Comparison of ENCODE assay signal across 27 mouse cellular contexts in genomic region chr10:77528634-77529033, GRCm38 (mm10). TPM values are rescaled to one million over a fixed set of nuclear protein-coding genes. Genes with fewer than 3 reads are reported as not detected.
DNase-seq lines count a peak whose midpoint lies in the region; ATAC-seq and TF ChIP-seq lines count a peak whose summit lies in the region.
"Had no signal": no experiment of that assay in that cellular context is flagged by ENCODE, and none has a peak within 500 bp of the region (broad histone marks: within the 10 kb centered on the region; RNA-seq: fewer than 3 reads in every experiment).

No protein-coding gene starts in this region.

- WGBS in liver, adult 2 months: 32% methylated on average over 6 of the region's 6 CpGs
- WGBS in liver, embryonic 11.5 days: 74% methylated on average over 6 of the region's 6 CpGs
- 49% methylated on average over 6 of the region's 6 CpGs for WGBS in intestine, postnatal 0 days
- 56% methylated on average over 6 of the region's 6 CpGs for WGBS in liver, postnatal 0 days (ENCODE audit: insufficient replicate concordance)

- no peaks in the 10 kb centered on the region for H3K36me3 ChIP-seq in liver, adult 2 months (ENCODE audit: control insufficient read depth, insufficient read depth, low read length)
- no peaks in the 10 kb centered on the region for H3K36me3 ChIP-seq in liver, embryonic 11.5 days (ENCODE audit: control insufficient read depth, insufficient read depth, low read length)
- H3K36me3 ChIP-seq in intestine, postnatal 0 days (ENCODE audit: control insufficient read depth, insufficient read depth): no peaks in the 10 kb centered on the region
- no peaks in the 10 kb centered on the region for H3K36me3 ChIP-seq in liver, postnatal 0 days (replicated peaks; ENCODE audit: insufficient read depth, low read length)
- H3K36me3 ChIP-seq: embryonic facial prominence, embryonic 10.5 days; forebrain, embryonic 10.5 days; heart, embryonic 13.5 days; hindbrain, embryonic 13.5 days; neural tube, embryonic 15.5 days had no signal

- no peak overlapping the region for H3K4me2 ChIP-seq in liver, embryonic 11.5 days
- H3K4me2 ChIP-seq in intestine, postnatal 0 days (replicated peaks; ENCODE audit: low read depth): no peak overlapping the region
- H3K4me2 ChIP-seq in liver, postnatal 0 days (ENCODE audit: low read depth, low read length): no peak overlapping the region
- H3K4me2 ChIP-seq: heart, embryonic 13.5 days; hindbrain, embryonic 13.5 days; midbrain, embryonic 11.5 days; neural tube, embryonic 15.5 days had no signal

- no peaks in the 10 kb centered on the region for H3K27me3 ChIP-seq in liver, adult 2 months (ENCODE audit: control insufficient read depth, insufficient read depth, low read length)
- no peaks in the 10 kb centered on the region for H3K27me3 ChIP-seq in liver, embryonic 11.5 days (replicated peaks; ENCODE audit: control insufficient read depth, insufficient read depth, low read length)
- no peaks in the 10 kb centered on the region for H3K27me3 ChIP-seq in intestine, postnatal 0 days (replicated peaks; ENCODE audit: control insufficient read depth, insufficient read depth, low read length)
- no peaks in the 10 kb centered on the region for H3K27me3 ChIP-seq in liver, postnatal 0 days (ENCODE audit: insufficient read depth, low read length)
- H3K27me3 ChIP-seq: hindbrain, embryonic 13.5 days; neural tube, embryonic 15.5 days had no signal

- no peak overlapping the region for H3K9ac ChIP-seq in liver, adult 2 months (ENCODE audit: low read depth, low read length)
- H3K9ac ChIP-seq in liver, embryonic 11.5 days (ENCODE audit: low read depth, low read length): no peak overlapping the region
- no peak overlapping the region for H3K9ac ChIP-seq in intestine, postnatal 0 days (ENCODE audit: low read depth, low read length)
- H3K9ac ChIP-seq in liver, postnatal 0 days (replicated peaks): no peak overlapping the region
- H3K9ac ChIP-seq: heart, embryonic 13.5 days; hindbrain, embryonic 13.5 days; neural tube, embryonic 15.5 days had no signal

- H3K4me1 ChIP-seq in liver, adult 2 months (ENCODE audit: control insufficient read depth, insufficient read depth, low read length): no peaks in the 10 kb centered on the region
- H3K4me1 ChIP-seq in liver, embryonic 11.5 days (replicated peaks; ENCODE audit: control insufficient read depth, insufficient read depth, low read length): peaks cover 25% of the 10 kb centered on the region
- H3K4me1 ChIP-seq in intestine, postnatal 0 days (replicated peaks; ENCODE audit: control insufficient read depth, insufficient read depth, low read length): no peaks in the 10 kb centered on the region
- H3K4me1 ChIP-seq in liver, postnatal 0 days (ENCODE audit: insufficient read depth): peaks cover 9% of the 10 kb centered on the region; the same call in 1 of the 2 replicates
- H3K4me1 ChIP-seq: forebrain, embryonic 10.5 days; hindbrain, embryonic 13.5 days; neural tube, embryonic 15.5 days had no signal

- intact Hi-C loops in heart, postnatal 25 days (cut with DNase I): no loop called here

- no peak for TF ChIP-seq POLR2A in liver, adult 2 months (IDR thresholded peaks at IDR 0.05; ENCODE audit: extremely low read depth, insufficient read depth, low read length)

- no peak for TF ChIP-seq EP300 in liver, postnatal 0 days (IDR thresholded peaks at IDR 0.05; ENCODE audit: low read depth)

- ATAC-seq in liver, embryonic 11.5 days (replicated peaks; ENCODE audit: low FRiP score): no peak
- peak; percentile 83 for ATAC-seq in intestine, postnatal 0 days
- ATAC-seq in liver, postnatal 0 days: peak; percentile 82
- ATAC-seq in erythroblast, adult 5-6 weeks (replicated peaks; ENCODE audit: low FRiP score, poor library complexity, severe bottlenecking): no peak
- ATAC-seq: forebrain, embryonic 16.5 days; inflammation-experienced regulatory T-cells, adult 6 months had no signal

- H3K79me2 ChIP-seq in liver, adult 2 months (ENCODE audit: control insufficient read depth, insufficient read depth, low read length): no peaks in the 10 kb centered on the region

- DNase-seq in liver, adult 2 months (ENCODE audit: extremely low read depth, low read depth, low spot score): peak; percentile 98
- DNase-seq in liver, embryonic 11.5 days (ENCODE audit: low spot score): no peak
- peak; percentile 80 for DNase-seq in liver, postnatal 0 days
- DNase-seq in frontal cortex, postnatal 36 days (ENCODE audit: low spot score in 2 of 2): no peak
- no peak for DNase-seq in heart, postnatal 25 days (ENCODE audit: low spot score)
- DNase-seq: adrenal gland, postnatal 10 days; cerebellum, adult 9-10 months; gastrocnemius, postnatal 14 days; heart, adult 11 months; heart, postnatal 36 days; kidney, adult 9 months; kidney, postnatal 14 days; lung, adult 2 months; lung, postnatal 14 days; right cerebral cortex, postnatal 14 days; thymus, postnatal 25 days had no signal

- no peak overlapping the region for H3K27ac ChIP-seq in liver, adult 2 months (replicated peaks; ENCODE audit: insufficient read depth, low read depth, low read length)
- no peak overlapping the region for H3K27ac ChIP-seq in liver, embryonic 11.5 days (ENCODE audit: low read depth, low read length)
- no peak overlapping the region for H3K27ac ChIP-seq in intestine, postnatal 0 days (ENCODE audit: low read depth, low read length)
- no peak overlapping the region for H3K27ac ChIP-seq in liver, postnatal 0 days (ENCODE audit: low read depth)
- H3K27ac ChIP-seq: embryonic facial prominence, embryonic 10.5 days; forebrain, embryonic 10.5 days; heart, embryonic 13.5 days; hindbrain, embryonic 13.5 days; layer of hippocampus, adult 2 months; neural tube, embryonic 15.5 days had no signal

- no peak overlapping the region for H3K4me3 ChIP-seq in liver, adult 2 months (ENCODE audit: insufficient read depth, low read depth, low read length)
- no peak overlapping the region for H3K4me3 ChIP-seq in liver, embryonic 11.5 days (ENCODE audit: low read depth, low read length)
- H3K4me3 ChIP-seq in intestine, postnatal 0 days (ENCODE audit: low read depth, low read length): no peak overlapping the region
- H3K4me3 ChIP-seq in liver, postnatal 0 days (ENCODE audit: low read depth, low read length): no peak overlapping the region
- H3K4me3 ChIP-seq: embryonic facial prominence, embryonic 10.5 days; forebrain, embryonic 10.5 days; heart, embryonic 13.5 days; hindbrain, embryonic 13.5 days; layer of hippocampus, adult 2 months; neural tube, embryonic 15.5 days had no signal

- TF ChIP-seq CTCF in liver, adult 2 months (IDR thresholded peaks at IDR 0.05; ENCODE audit: low read depth, low read length): no peak
- no peak for TF ChIP-seq CTCF in intestine, postnatal 0 days (IDR thresholded peaks at IDR 0.05; ENCODE audit: low read depth)
- TF ChIP-seq CTCF in liver, postnatal 0 days (IDR thresholded peaks at IDR 0.05; ENCODE audit: low read depth): no peak

- no peaks in the 10 kb centered on the region for H3K9me3 ChIP-seq in liver, embryonic 11.5 days (ENCODE audit: control insufficient read depth, low read length)
- H3K9me3 ChIP-seq in intestine, postnatal 0 days (ENCODE audit: control insufficient read depth): no peaks in the 10 kb centered on the region
- H3K9me3 ChIP-seq in liver, postnatal 0 days (ENCODE audit: low read length): no peaks in the 10 kb centered on the region
- H3K9me3 ChIP-seq: embryonic facial prominence, embryonic 10.5 days; forebrain, embryonic 10.5 days; heart, embryonic 13.5 days; hindbrain, embryonic 13.5 days; neural tube, embryonic 15.5 days had no signal

RNA-seq across cellular contexts. Expression of gene Itgb2, which starts 1.4 kb away (rescaled TPM):
- 4.8 and 5.6 TPM in 2 replicates for total RNA-seq in liver, adult 2 months (2014; rRNA removed)
- 4.2 and 5.6 TPM in 2 replicates for polyA plus RNA-seq in liver, adult 2 months (2012; rRNA removed)
- 18.6 and 19.1 TPM in 2 replicates for polyA plus RNA-seq in liver, embryonic 11.5 days (2014; fragmentation: Nextera tagmentation; extraction: Ambion mirVana)
- 1.7 and 2.1 TPM in 2 replicates for polyA plus RNA-seq in intestine, postnatal 0 days (2015; fragmentation: Nextera tagmentation; extraction: Ambion mirVana)
- polyA plus RNA-seq in liver, postnatal 0 days (2015; fragmentation: Nextera tagmentation; extraction: Ambion mirVana): 18.7 and 23.1 TPM in 2 replicates
- total RNA-seq in erythroblast, adult 5-6 weeks (2015; ENCODE audit: low replicate concordance): 74.2 and 79.6 TPM in 2 replicates
- 51.4 and 55.8 TPM in 2 replicates for total RNA-seq in erythroblast, adult 5-6 weeks (2017; ENCODE audit: low replicate concordance)
- total RNA-seq in heart, postnatal 25 days (2021): 1 to 10 TPM; 6.1 to 6.4 TPM

RNA-seq across cellular contexts. Expression of gene Fam207a, which starts 13.0 kb away (rescaled TPM):
- 12.7 and 15.5 TPM in 2 replicates for total RNA-seq in liver, adult 2 months (2014; rRNA removed)
- 24.3 and 27.3 TPM in 2 replicates for polyA plus RNA-seq in liver, adult 2 months (2012; rRNA removed)
- 42.6 and 47.4 TPM in 2 replicates for polyA plus RNA-seq in liver, embryonic 11.5 days (2014; fragmentation: Nextera tagmentation; extraction: Ambion mirVana)
- polyA plus RNA-seq in intestine, postnatal 0 days (2015; fragmentation: Nextera tagmentation; extraction: Ambion mirVana): 37.9 and 38.2 TPM in 2 replicates
- polyA plus RNA-seq in liver, postnatal 0 days (2015; fragmentation: Nextera tagmentation; extraction: Ambion mirVana): 14.8 and 15.5 TPM in 2 replicates
- total RNA-seq in erythroblast, adult 5-6 weeks (2015; ENCODE audit: low replicate concordance): 4.2 and 6.5 TPM in 2 replicates
- 7.1 and 12.4 TPM in 2 replicates for total RNA-seq in erythroblast, adult 5-6 weeks (2017; ENCODE audit: low replicate concordance)
- 1 to 10 TPM; 8.6 to 9.9 TPM for total RNA-seq in heart, postnatal 25 days (2021)

RNA-seq across cellular contexts. Expression of gene Pttg1ip, which starts 52.9 kb away (rescaled TPM):
- 146 and 168 TPM in 2 replicates for total RNA-seq in liver, adult 2 months (2014; rRNA removed)
- polyA plus RNA-seq in liver, adult 2 months (2012; rRNA removed): 218 and 238 TPM in 2 replicates
- 94.0 and 99.7 TPM in 2 replicates for polyA plus RNA-seq in liver, embryonic 11.5 days (2014; fragmentation: Nextera tagmentation; extraction: Ambion mirVana)
- polyA plus RNA-seq in intestine, postnatal 0 days (2015; fragmentation: Nextera tagmentation; extraction: Ambion mirVana): 200 and 201 TPM in 2 replicates
- polyA plus RNA-seq in liver, postnatal 0 days (2015; fragmentation: Nextera tagmentation; extraction: Ambion mirVana): 126 and 129 TPM in 2 replicates
- 58.8 and 73.6 TPM in 2 replicates for total RNA-seq in erythroblast, adult 5-6 weeks (2015; ENCODE audit: low replicate concordance)
- total RNA-seq in erythroblast, adult 5-6 weeks (2017; ENCODE audit: low replicate concordance): 72.6 and 78.0 TPM in 2 replicates
- 100 to 1,000 TPM; 124 to 138 TPM for total RNA-seq in heart, postnatal 25 days (2021)

Comparison
In these comparisons a context has a peak if more than half of its experiments do, and no peak if none do; other contexts are left out.
1. DNase-seq: peak in liver, adult 2 months (single experiment) and liver, postnatal 0 days (single experiment); none in liver, embryonic 11.5 days (single experiment), frontal cortex, postnatal 36 days (0 of 2) and heart, postnatal 25 days (single experiment).
2. ATAC-seq: peak in intestine, postnatal 0 days (single experiment) and liver, postnatal 0 days (single experiment); none in liver, embryonic 11.5 days (single experiment) and erythroblast, adult 5-6 weeks (single experiment).